Mouse (Mus musculus) E14TG2a.4 (cell line): ENCODE measurements around the gene Haus6.
A peak's percentile ranks its signal among the peaks of the same experiment; 100 is the strongest.

ENCODE experiments used
- H3K27me3 ChIP-seq: 2 replicates; pipeline ENCODE4 v1.6.1; 2014; ENCODE audit warnings: low read length, control low read depth; ENCODE audit not compliant: insufficient read depth
- H3K36me3 ChIP-seq: 2 replicates; pipeline ENCODE4 v1.6.1; 2014; ENCODE audit warnings: low read length, control low read depth; ENCODE audit not compliant: insufficient read depth
- H3K4me1 ChIP-seq: replicated peaks from 2 replicates; pipeline ENCODE4 v1.6.1; 2014; ENCODE audit warnings: low read depth, low read length, control low read depth
- H3K4me3 ChIP-seq: replicated peaks from 2 replicates; pipeline ENCODE4 v1.5.1; 2014; ENCODE audit warnings: mild to moderate bottlenecking, low read length
- H3K9me3 ChIP-seq: 2 replicates; pipeline ENCODE4 v1.6.1; 2014; ENCODE audit warnings: low read length, control low read depth
- CTCF ChIP-seq: conservative IDR thresholded peaks from 2 replicates; pipeline ENCODE4 v1.5.1; 2014; ENCODE audit warnings: low read length
- NANOG ChIP-seq: IDR thresholded peaks from 2 replicates; pipeline ENCODE4 v1.6.1; 2014; ENCODE audit warnings: borderline replicate concordance, low read length, mixed read lengths
- POU5F1 ChIP-seq: IDR thresholded peaks from 2 replicates; pipeline ENCODE4 v1.6.1; 2014; ENCODE audit warnings: low read length, borderline replicate concordance

Gene Haus6

GRCm38 (mm10) chr4:86576630-86577225, 35.1 kb downstream of the Haus6 start:
- H3K4me3 ChIP-seq = peak overlapping the region; percentile 97
- peaks cover 51% of the 10 kb centered on the region for H3K36me3 ChIP-seq
- TF ChIP-seq POU5F1 = no peak
- TF ChIP-seq CTCF = no peak
- TF ChIP-seq NANOG = no peak
- H3K9me3 ChIP-seq = no peaks in the 10 kb centered on the region
- H3K27me3 ChIP-seq = no peaks in the 10 kb centered on the region
- H3K4me1 ChIP-seq = peaks cover 35% of the 10 kb centered on the region

DNA sequence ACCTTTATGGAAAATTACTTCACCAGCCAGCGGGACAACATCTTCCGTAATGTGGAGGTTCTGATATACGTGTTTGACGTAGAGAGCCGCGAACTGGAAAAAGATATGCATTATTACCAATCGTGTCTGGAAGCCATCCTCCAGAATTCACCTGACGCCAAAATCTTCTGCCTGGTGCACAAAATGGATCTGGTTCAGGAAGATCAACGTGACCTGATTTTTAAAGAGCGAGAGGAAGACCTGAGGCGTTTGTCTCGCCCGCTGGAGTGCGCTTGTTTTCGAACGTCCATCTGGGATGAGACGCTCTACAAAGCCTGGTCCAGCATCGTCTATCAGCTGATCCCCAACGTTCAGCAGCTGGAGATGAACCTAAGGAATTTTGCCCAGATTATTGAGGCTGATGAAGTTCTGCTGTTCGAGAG, 35.7 kb downstream of the Haus6 start:
- Histone ChIP-seq H3K4me1 (peaks cover 35% of the 10 kb centered on the region), H3K27me3 (no peaks in the 10 kb centered on the region), H3K4me3 (peak overlapping the region; percentile 97), H3K9me3 (no peaks in the 10 kb centered on the region), H3K36me3 (peaks cover 47% of the 10 kb centered on the region)
- TF ChIP-seq POU5F1 (no peak), CTCF (no peak), NANOG (no peak)

DNA sequence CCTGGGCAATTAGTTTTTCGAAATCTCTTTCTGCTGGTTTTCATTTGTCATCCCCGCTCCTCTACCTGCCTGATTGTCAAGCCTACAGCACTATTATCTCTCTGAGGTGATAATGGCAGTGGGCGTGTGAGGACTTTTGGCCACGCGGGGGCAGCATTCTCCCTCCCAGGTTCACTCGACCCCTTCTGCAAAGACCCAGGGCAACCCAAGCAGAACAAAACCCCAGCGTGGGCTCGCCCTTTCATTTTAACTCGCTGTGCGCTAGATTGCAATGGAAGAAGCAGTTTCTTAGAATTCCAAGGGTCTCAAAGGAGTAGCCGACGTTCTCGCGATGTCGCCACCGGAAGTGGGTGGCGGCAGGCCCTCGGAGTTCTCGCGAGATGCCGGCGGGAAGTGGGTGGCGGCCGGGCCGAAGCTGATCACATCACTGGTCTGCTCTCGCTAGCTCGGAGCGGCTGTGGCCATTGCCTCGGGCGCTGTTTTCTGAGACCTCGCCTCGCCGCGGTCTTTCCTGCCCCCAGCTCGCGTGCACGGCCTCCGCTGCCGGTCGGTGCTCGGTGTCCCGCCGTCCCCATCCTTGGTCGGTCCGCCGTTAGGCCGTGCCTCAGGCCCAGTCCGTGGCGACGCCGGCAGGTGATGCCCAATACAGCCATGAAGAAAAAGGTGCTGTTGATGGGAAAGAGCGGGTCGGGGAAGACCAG, 36.4 kb downstream of the Haus6 start, which contains the start of gene Rraga:
Gene Rraga, plus strand, starts transcription at position 386 of the 701 bp plus-strand sequence.
- Histone ChIP-seq H3K36me3 (peaks cover 40% of the 10 kb centered on the region), H3K9me3 (no peaks in the 10 kb centered on the region), H3K4me3 (peak within 1 kb of the TSS; percentile 97), H3K27me3 (no peaks in the 10 kb centered on the region), H3K4me1 (peaks cover 33% of the 10 kb centered on the region)
- TF ChIP-seq CTCF = peak; percentile 71
- TF ChIP-seq POU5F1 = no peak
- TF ChIP-seq NANOG = no peak

DNA sequence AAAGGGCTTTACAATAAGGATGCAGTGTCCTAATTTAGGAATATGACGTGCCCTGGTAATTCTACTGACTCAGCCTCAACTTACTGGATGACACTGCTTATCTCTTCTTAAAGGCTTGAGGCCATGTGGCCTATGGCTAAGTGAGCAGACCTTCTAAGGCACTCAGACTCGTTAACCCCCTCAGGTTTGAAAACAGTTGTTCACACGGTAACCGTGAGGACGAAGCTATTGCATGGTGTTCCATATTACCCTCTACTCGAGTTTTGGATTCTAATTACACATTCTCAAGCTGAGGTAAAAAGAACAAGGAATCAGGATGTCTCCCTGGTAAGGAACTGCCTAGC, 36.9 kb downstream of the Haus6 start:
- peaks cover 34% of the 10 kb centered on the region for H3K36me3 ChIP-seq

GRCm38 (mm10) chr4:86561061-86561460, 50.8 kb downstream of the Haus6 start:
- Histone ChIP-seq H3K27me3 (no peaks in the 10 kb centered on the region), H3K36me3 (no peaks in the 10 kb centered on the region), H3K4me3 (no peak overlapping the region), H3K9me3 (no peaks in the 10 kb centered on the region), H3K4me1 (no peaks in the 10 kb centered on the region)
- no peak for TF ChIP-seq CTCF

More for the DNA sequence above, 36.9 kb downstream of the Haus6 start:
- no peaks in the 10 kb centered on the region for H3K9me3 ChIP-seq
- H3K4me1 ChIP-seq = peaks cover 31% of the 10 kb centered on the region
- no peaks in the 10 kb centered on the region for H3K27me3 ChIP-seq
- peak overlapping the region; percentile 97 for H3K4me3 ChIP-seq
- TF ChIP-seq CTCF (no peak), NANOG (no peak), POU5F1 (no peak)

GRCm38 (mm10) chr4:86559006-86559405, 52.8 kb downstream of the Haus6 start:
- TF ChIP-seq NANOG (no peak), POU5F1 (no peak), CTCF (no peak)

GRCm38 (mm10) chr4:86558228-86558627, 53.6 kb downstream of the Haus6 start, which contains the start of gene Saxo1:
Gene Saxo1 (minus strand): TSS chr4:86558328.
- H3K27me3 ChIP-seq = no peaks in the 10 kb centered on the region
- H3K4me1 ChIP-seq = no peaks in the 10 kb centered on the region
- H3K9me3 ChIP-seq = no peaks in the 10 kb centered on the region
- TF ChIP-seq NANOG (no peak), CTCF (no peak), POU5F1 (no peak)
- H3K4me3 ChIP-seq = no peak within 1 kb of the TSS
- H3K36me3 ChIP-seq = no peaks in the 10 kb centered on the region

More at GRCm38 (mm10) chr4:86559006-86559405, 52.8 kb downstream of the Haus6 start:
- H3K4me1 ChIP-seq = no peaks in the 10 kb centered on the region
- no peaks in the 10 kb centered on the region for H3K36me3 ChIP-seq
- H3K9me3 ChIP-seq = no peaks in the 10 kb centered on the region
- no peaks in the 10 kb centered on the region for H3K27me3 ChIP-seq
- no peak overlapping the region for H3K4me3 ChIP-seq

DNA sequence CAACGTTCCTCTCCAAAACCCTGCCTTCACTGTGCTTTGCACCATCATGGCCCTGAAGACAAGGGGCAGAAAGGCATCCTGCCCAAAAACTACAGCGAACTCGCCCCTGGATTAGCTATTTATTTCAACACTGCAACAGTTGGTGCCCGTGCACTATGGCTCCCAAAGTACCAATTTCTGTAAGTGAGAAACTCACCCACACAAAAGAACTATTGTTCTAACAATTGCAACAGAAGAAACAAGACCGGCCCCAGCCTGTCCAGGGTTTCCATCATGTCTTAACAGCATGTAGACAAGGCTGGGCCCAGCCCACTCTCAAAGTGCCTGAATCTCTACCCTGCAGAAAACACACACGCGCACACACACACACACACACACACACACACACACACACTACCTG, 54.5 kb downstream of the Haus6 start:
- TF ChIP-seq NANOG (no peak), POU5F1 (no peak), CTCF (no peak)
- no peak overlapping the region for H3K4me3 ChIP-seq
- no peaks in the 10 kb centered on the region for H3K27me3 ChIP-seq
- H3K4me1 ChIP-seq = no peaks in the 10 kb centered on the region
- no peaks in the 10 kb centered on the region for H3K9me3 ChIP-seq
- H3K36me3 ChIP-seq = no peaks in the 10 kb centered on the region
